Mouse (Mus musculus): ENCODE measurements around the gene Guca1b.
"Not testable (repeated sequence)": the region's sequence is repeated elsewhere in the genome, so short reads cannot be mapped to it uniquely, and the experiment has no call there.

Guca1b gene

GRCm38 (mm10) chr17:47409897-47410861 is 25.0 kb downstream of the Guca1b start:
- in situ Hi-C loops (cut with MboI, MseI), result loop anchor here in 1 of 2 experiments (5.0 kb wide), 1 partner anchor 72 kb away; no protein-coding TSS in a partner anchor

- in situ Hi-C loops (cut with MboI, MseI), result no loop called here
Observed at GRCm38 (mm10) chr17:47420195-47420594, 35.0 kb downstream of the Guca1b start.

- in situ Hi-C loops (cut with MboI, MseI), result no loop called here
Observed at GRCm38 (mm10) chr17:47421566-47421965, 36.4 kb downstream of the Guca1b start.

- in situ Hi-C loops (cut with MboI, MseI), result not testable (repeated sequence)
Observed at GRCm38 (mm10) chr17:47422616-47423015, 37.4 kb downstream of the Guca1b start.

- in situ Hi-C loops (cut with MboI, MseI), result no loop called here
Observed at GRCm38 (mm10) chr17:47424186-47424585, 39.0 kb downstream of the Guca1b start.

DNA sequence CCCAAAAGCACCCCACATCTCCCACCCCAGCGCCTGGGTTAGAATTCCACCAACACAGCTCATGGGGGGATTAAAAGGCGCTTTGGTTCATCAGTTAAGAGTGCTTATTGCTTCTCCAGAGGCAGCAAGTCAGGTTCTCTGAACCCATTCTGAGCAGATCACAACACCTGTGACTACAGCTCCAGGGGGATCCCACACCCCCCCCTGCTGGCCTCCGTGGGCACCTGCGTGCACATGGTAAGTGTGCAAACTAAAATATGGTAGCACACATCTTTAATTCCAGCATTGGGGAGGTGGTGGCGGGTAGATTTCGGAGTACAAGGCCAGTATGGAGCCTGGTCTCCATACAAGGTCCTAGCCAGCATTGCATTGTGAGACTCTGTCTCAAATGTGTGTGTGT is 42.1 kb downstream of the Guca1b start:
- in situ Hi-C loops (cut with MboI, MseI), result no loop called here

DNA sequence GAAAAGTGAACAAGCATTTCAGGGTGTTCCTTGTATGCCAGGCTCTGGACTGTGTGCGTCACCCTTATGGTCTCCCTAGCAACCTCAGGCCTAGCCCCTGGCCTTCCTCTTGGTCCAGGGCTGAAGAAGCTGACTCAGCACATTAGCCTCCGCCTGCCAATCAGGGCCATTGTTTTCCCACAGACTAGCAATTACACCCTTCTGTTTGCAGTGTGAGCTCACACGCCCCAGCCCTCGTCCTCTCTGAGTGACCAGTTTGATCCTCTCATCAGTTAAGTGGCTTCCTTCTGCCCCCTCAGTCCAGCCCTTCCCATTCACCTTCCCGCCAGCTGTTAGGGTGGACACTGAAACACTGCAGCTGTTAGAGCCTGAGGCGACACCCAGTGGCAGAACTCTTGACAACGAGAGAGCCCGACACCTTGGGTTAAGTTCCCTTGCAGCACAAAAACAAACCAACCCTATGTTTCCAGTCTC is 43.7 kb downstream of the Guca1b start:
- in situ Hi-C loops (cut with MboI, MseI), result no loop called here

DNA sequence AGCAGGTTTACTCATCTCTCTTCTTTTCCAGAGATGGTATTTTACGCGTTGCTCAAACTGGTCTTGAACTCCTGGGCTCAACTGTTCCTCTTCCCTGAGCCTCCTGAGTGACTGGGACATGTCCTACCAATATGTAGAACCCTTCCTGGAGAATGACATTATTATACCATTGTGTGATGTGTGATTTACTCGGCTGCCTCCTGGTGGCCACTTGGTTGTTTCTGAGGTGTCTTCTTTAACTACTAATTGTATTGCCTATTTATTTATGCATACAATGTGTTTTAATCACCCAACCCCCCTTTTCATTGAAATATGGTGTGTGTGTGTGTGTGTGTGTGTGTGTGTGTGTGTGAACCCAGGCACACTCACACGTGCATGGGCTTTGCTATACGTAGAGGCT is 45.6 kb downstream of the Guca1b start:
- in situ Hi-C loops (cut with MboI, MseI), result no loop called here

GRCm38 (mm10) chr17:47436156-47436906 is 51.1 kb downstream of the Guca1b start, which contains the start of gene AI661453:
TSS of gene AI661453 (plus strand) at chr17:47436615.
- in situ Hi-C loops (cut with MboI, MseI), result no loop called here

DNA sequence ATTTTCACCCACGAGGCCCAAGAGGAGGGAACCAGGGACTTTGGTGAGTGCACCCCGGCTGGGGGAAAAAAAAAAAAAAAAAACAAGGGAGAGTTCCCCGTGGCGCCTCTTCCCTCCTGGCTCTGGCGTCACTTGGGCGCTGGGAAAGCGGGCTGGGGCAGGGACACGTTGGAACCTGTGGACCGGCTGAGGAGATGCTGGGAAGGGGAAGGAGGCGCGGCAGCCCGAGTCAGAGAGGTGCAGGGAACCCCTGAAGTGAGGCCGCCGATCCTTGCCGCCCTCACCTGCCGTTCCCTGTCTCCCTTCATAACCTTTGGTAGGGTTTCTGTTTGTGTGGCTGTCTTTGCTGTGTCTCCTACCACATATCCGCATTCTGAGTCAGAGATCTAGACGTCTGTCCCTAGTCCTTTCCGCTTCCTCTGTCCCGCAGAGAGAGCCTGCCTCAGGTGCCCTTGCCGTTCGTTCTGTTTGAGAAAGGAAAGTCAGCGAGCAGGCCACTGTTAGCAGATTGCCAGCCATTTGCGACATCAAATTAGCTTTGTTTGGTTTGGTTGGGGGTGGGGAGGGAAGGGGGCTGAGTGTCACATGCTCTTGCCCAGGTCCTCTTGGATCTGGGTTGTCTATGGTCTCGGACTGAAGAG is 51.8 kb downstream of the Guca1b start, which contains the start of gene 1700001C19Rik:
TSS of gene 1700001C19Rik (minus strand) at position 470 of the 641 bp plus-strand sequence.
- in situ Hi-C loops (cut with MboI, MseI), result no loop called here

- in situ Hi-C loops (cut with MboI, MseI), result no loop called here
Observed at GRCm38 (mm10) chr17:47438611-47439010, 53.4 kb downstream of the Guca1b start.

- in situ Hi-C loops (cut with MboI, MseI), result no loop called here
Observed at GRCm38 (mm10) chr17:47439396-47440028, 54.3 kb downstream of the Guca1b start.

GRCm38 (mm10) chr17:47440359-47440890 is 55.2 kb downstream of the Guca1b start:
- in situ Hi-C loops (cut with MboI, MseI), result no loop called here

DNA sequence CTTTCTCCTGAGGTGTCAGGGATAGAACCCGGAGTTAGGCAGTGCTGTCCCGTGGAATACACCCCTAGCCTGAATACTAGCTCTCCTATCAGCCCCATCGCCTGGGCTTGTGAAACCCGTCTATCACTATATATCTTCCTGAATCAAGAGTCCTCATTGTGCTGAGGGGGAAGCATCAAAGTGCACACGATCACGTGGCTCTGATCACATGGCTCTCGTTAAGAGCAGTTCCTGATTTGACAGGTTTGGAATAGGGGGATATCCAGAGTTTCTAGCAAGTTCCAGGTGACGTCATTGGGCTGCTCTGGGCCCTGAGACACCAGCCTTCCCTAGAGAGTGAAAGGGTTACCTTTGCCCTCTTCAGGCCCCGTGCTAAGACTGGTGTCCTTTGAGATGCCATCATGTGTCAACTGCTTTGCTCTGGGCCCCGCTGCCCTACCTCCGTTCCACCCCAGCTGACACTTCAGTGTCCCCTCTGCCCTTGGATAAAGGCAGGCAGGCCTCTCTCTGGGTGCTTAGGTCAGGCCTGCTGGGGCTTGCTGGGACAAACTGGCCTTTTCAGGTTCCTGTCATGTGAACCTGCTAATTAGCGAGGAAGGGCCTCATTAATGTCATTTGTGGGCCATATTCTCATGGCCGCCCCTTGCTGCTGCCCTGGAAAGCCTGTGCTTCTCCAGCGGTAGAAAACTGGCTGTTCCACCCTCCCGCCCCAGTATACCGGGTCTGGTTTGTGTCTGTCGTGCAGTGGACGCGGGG is 56.3 kb downstream of the Guca1b start:
- in situ Hi-C loops (cut with MboI, MseI), result no loop called here

- in situ Hi-C loops (cut with MboI, MseI), result no loop called here
Observed at GRCm38 (mm10) chr17:47442271-47442670, 57.1 kb downstream of the Guca1b start.

All from T-helper 17 cell (primary cell).